Mouse (Mus musculus): ENCODE measurements around the gene Tas2r121.

DNA sequence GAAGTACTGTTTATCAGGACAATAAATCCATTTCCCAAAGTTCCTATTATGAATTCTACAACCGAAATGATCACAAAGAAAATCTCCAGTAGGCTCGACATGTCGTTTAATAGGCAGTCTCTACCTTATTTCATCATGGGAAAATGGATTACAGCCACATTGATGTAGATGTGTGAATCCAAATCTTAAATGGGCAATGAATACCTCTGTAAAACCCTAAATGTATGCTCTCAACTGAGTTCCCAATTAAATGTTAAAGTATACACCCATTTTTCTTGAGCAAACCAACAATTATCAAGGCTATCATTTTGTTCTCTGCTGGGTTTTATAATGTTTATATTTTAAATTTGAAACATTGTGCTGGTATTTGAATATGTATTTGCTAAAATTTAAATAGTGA lies 11.0 kb upstream of the Tas2r121 start, which contains the start of gene Tas2r122:
- no peak for TF ChIP-seq MAFK (IDR thresholded peaks at IDR 0.05; ENCODE audit: insufficient read depth, low read depth, low read length)
- no peak for TF ChIP-seq HCFC1 (IDR thresholded peaks at IDR 0.05; ENCODE audit: borderline replicate concordance, insufficient read depth, low read length)
